Mouse (Mus musculus): ENCODE data around the gene Cntnap1.

The Cntnap1 gene

GRCm38 (mm10) chr11:101170811-101171610 is 688 bp downstream of the Cntnap1 start, which contains the start of gene Plekhh3:
Gene Plekhh3, minus strand, starts transcription at chr11:101171351.
- DNase-seq (ENCODE audit: low spot score in 2 of 2) = peak; percentile 96

- peak; percentile 73 to 81 for DNase-seq (ENCODE audit: low spot score in 2 of 2)
Measured at GRCm38 (mm10) chr11:101171721-101172433, 1.6 kb downstream of the Cntnap1 start.

- DNase-seq (ENCODE audit: low spot score in 2 of 2) = no peak
Measured at GRCm38 (mm10) chr11:101172434-101172815, 2.1 kb downstream of the Cntnap1 start.

- DNase-seq (ENCODE audit: low spot score in 2 of 2) = peak; percentile 60 to 68
Measured at GRCm38 (mm10) chr11:101173112-101173511, 2.8 kb downstream of the Cntnap1 start.

- peak; percentile 89 to 92 for DNase-seq (ENCODE audit: low spot score in 2 of 2)
Measured at GRCm38 (mm10) chr11:101173631-101174388, 3.5 kb downstream of the Cntnap1 start.

GRCm38 (mm10) chr11:101174389-101174745 is 4.0 kb downstream of the Cntnap1 start:
- DNase-seq (ENCODE audit: low spot score in 2 of 2) = no peak

- no peak for DNase-seq (ENCODE audit: low spot score in 2 of 2)
Measured at GRCm38 (mm10) chr11:101174851-101175628, 4.7 kb downstream of the Cntnap1 start, which contains the start of gene Ccr10. Gene Ccr10, minus strand, starts transcription at chr11:101175443.

- DNase-seq (ENCODE audit: low spot score in 2 of 2) = no peak
Measured at GRCm38 (mm10) chr11:101175636-101176116, 5.4 kb downstream of the Cntnap1 start.

- DNase-seq (ENCODE audit: low spot score in 2 of 2) = no peak
Measured at GRCm38 (mm10) chr11:101176117-101176691, 5.9 kb downstream of the Cntnap1 start.

- no peak for DNase-seq (ENCODE audit: low spot score in 2 of 2)
Measured at GRCm38 (mm10) chr11:101176933-101177773, 6.8 kb downstream of the Cntnap1 start.

GRCm38 (mm10) chr11:101178061-101179058 is 8.0 kb downstream of the Cntnap1 start:
- no peak for DNase-seq (ENCODE audit: low spot score in 2 of 2)

- DNase-seq (ENCODE audit: low spot score in 2 of 2) = no peak
Measured at GRCm38 (mm10) chr11:101179306-101179705, 9.0 kb downstream of the Cntnap1 start.

GRCm38 (mm10) chr11:101180261-101180660 is 9.9 kb downstream of the Cntnap1 start:
- no peak for DNase-seq (ENCODE audit: low spot score in 2 of 2)

GRCm38 (mm10) chr11:101180846-101181740 is 10.8 kb downstream of the Cntnap1 start:
- DNase-seq (ENCODE audit: low spot score in 2 of 2) = no peak

GRCm38 (mm10) chr11:101181961-101182360 is 11.6 kb downstream of the Cntnap1 start:
- DNase-seq (ENCODE audit: low spot score in 2 of 2) = no peak

- no peak for DNase-seq (ENCODE audit: low spot score in 2 of 2)
Measured at GRCm38 (mm10) chr11:101182771-101183517, 12.6 kb downstream of the Cntnap1 start.

GRCm38 (mm10) chr11:101184984-101185383 is 14.7 kb downstream of the Cntnap1 start:
- DNase-seq (ENCODE audit: low spot score in 2 of 2) = no peak

Data from heart, adult 9 months (tissue).